Mouse (Mus musculus) left cerebral cortex, postnatal 4 days (tissue): ENCODE measurements around the gene Prl7a1. TPM values are rescaled to one million over a fixed set of nuclear protein-coding genes. Genes with fewer than 3 reads are reported as not detected.

ENCODE experiments used
- DNase-seq: peaks from one replicate; pipeline ENCODE4 v3.0.0-alpha.2; 2022
- intact Hi-C: fragments of 180-260 bp; cut with DNase I; formaldehyde crosslinking; loops from one replicate; pipeline ENCODE4 v1.15.1; 2025
- total RNA-seq, 2 experiments: library from RNA; stranded (reverse); gene quantifications; 2 replicates each; pipeline ENCODE4 v1.2.3; 2021

Prl7a1 gene
- not detected for total RNA-seq

GRCm38 (mm10) chr13:27642393-27642792 lies at the start of gene Prl7a1:
TSS of gene Prl7a1 (minus strand) at chr13:27642493.
- DNase-seq, result no peak
- intact Hi-C loops, result no loop called here

GRCm38 (mm10) chr13:27667936-27668335 lies 25.6 kb upstream of the Prl7a1 start, which contains the start of gene Prl7a2:
TSS of gene Prl7a2 (minus strand) at chr13:27668036.
- intact Hi-C loops, result no loop called here
- DNase-seq, result no peak

- intact Hi-C loops, result no loop called here
These were observed 18.5 kb upstream of the Prl7a1 start for GRCm38 (mm10) chr13:27660747-27661146.

GRCm38 (mm10) chr13:27610482-27610881 lies 31.8 kb downstream of the Prl7a1 start, which contains the start of gene Prl7b1:
TSS of gene Prl7b1 (minus strand) at chr13:27610582.
- intact Hi-C loops, result no loop called here
- DNase-seq, result no peak

More at GRCm38 (mm10) chr13:27660747-27661146, 18.5 kb upstream of the Prl7a1 start:
- no peak for DNase-seq

Other genes starting within 250 kb of the Prl7a1 start
- gene Prl8a6, start 203.8 kb downstream of the Prl7a1 start, total RNA-seq, result not detected
- gene Prl8a8, start 129.3 kb downstream of the Prl7a1 start, total RNA-seq, result not detected
- not detected for gene Prl8a9, start 77.9 kb downstream of the Prl7a1 start, total RNA-seq
- not detected for gene Prl8a1, start 60.3 kb downstream of the Prl7a1 start, total RNA-seq
- not detected for gene Prl7b1, start 31.9 kb downstream of the Prl7a1 start, total RNA-seq
- gene Prl7a2, start 25.5 kb upstream of the Prl7a1 start, total RNA-seq, result not detected
- gene Prl7d1, start 74.2 kb upstream of the Prl7a1 start, total RNA-seq, result not detected
- not detected for gene Prl7c1, start 138.3 kb upstream of the Prl7a1 start, total RNA-seq
- gene Prl2a1, start 159.2 kb upstream of the Prl7a1 start, total RNA-seq, result not detected
- gene Prl2c1, start 206.8 kb upstream of the Prl7a1 start, total RNA-seq, result not detected